Mouse (Mus musculus): ENCODE data around the gene Epha4. TPM values are rescaled to one million over a fixed set of nuclear protein-coding genes. Genes with fewer than 3 reads are reported as not detected.

Gene Epha4
- polyA plus RNA-seq, 1 experiment = 0.22 TPM

DNA sequence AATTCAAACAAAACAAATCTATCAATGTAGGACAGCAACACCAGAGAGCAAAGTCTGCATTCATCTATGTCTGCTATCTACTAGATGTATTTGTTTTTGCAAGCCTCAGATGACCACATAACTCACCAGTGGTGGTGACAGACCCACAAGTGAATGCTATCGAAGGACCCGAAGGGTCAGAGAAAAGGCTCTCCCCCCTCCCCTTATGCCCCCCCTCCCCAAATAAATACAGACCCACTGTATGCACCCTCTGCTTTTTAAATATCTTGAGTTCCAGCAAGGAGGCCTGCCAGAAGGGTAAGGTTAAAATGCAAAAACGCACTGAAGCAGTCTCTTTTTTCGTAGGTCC is 2.9 kb downstream of the Epha4 start:
- peaks cover 20% of the 10 kb centered on the region for H3K4me1 ChIP-seq (ENCODE audit: control insufficient read depth, insufficient read depth, low read length)
- H3K27me3 ChIP-seq (ENCODE audit: control insufficient read depth, insufficient read depth, low read length) = no peaks in the 10 kb centered on the region
- no peaks in the 10 kb centered on the region for H3K36me3 ChIP-seq (ENCODE audit: control insufficient read depth, insufficient read depth, low read length)
- no peak for TF ChIP-seq POLR2A (IDR thresholded peaks at IDR 0.05; ENCODE audit: control insufficient read depth, low read depth, low read length)
- no peak for TF ChIP-seq CTCF (IDR thresholded peaks at IDR 0.05; ENCODE audit: control insufficient read depth, insufficient read depth, insufficient replicate concordance, low read depth, low read length)
- no peak overlapping the region for H3K4me3 ChIP-seq (ENCODE audit: control insufficient read depth, low read depth, low read length)
- no peak overlapping the region for H3K27ac ChIP-seq (ENCODE audit: control insufficient read depth, insufficient read depth, low read depth, low read length)

DNA sequence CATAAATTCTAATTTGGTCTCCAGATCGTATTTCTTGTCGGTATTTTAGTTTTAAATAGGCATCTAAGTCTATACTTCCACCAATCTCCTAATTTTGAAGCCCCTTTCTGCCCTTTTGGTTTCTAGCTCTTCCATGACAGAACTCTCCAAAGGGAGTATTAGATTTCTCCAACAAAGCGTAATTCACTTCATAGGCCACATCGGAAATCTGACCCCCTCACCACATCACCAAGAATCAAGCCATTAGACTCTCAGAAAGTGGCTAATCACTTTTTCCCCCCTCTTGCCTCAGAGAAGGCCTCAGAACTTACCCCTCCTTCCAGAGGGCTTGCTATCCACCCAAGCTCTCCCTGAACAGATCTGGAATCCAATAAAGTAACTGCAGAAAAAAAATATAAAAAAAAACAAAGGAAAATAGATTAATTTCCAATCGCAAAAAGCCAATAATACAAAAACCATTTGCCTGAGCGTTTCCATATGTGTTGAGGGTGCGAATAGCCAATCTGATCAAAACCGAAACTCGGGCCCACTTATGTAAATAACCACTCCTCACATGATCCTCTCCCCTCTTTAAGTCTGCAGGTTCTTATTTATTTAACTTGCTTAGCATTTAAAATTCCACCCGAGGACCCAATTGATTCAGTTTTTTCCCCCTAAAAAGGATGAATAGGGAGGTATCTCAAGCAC is 3.4 kb downstream of the Epha4 start:
- Histone ChIP-seq H3K27me3 (ENCODE audit: control insufficient read depth, insufficient read depth, low read length) (no peaks in the 10 kb centered on the region), H3K27ac (ENCODE audit: control insufficient read depth, insufficient read depth, low read depth, low read length) (no peak overlapping the region), H3K36me3 (ENCODE audit: control insufficient read depth, insufficient read depth, low read length) (no peaks in the 10 kb centered on the region), H3K4me3 (ENCODE audit: control insufficient read depth, low read depth, low read length) (no peak overlapping the region), H3K4me1 (ENCODE audit: control insufficient read depth, insufficient read depth, low read length) (peaks cover 22% of the 10 kb centered on the region)
- no peak for TF ChIP-seq POLR2A (IDR thresholded peaks at IDR 0.05; ENCODE audit: control insufficient read depth, low read depth, low read length)
- no peak for TF ChIP-seq CTCF (IDR thresholded peaks at IDR 0.05; ENCODE audit: control insufficient read depth, insufficient read depth, insufficient replicate concordance, low read depth, low read length)

DNA sequence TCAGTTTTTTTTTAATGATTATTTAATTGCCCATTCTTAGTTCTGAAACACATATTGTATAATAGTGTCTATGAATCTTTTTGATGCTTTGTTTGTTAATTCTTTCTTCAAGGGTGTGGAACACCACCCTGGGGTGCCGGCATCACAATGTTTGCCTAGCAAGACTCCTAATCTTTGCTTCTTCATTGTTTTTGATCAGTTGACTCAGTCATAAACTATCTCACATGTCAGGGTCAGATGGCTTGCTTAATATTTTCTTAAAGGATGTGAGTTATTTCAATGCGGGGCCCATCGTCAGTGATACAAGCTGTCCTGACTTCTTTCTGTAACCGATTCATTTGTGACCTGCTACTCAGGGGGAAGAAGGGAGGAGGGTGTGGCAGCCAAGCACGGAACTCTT is 4.3 kb downstream of the Epha4 start:
- Histone ChIP-seq H3K27me3 (ENCODE audit: control insufficient read depth, insufficient read depth, low read length) (no peaks in the 10 kb centered on the region), H3K36me3 (ENCODE audit: control insufficient read depth, insufficient read depth, low read length) (no peaks in the 10 kb centered on the region), H3K4me3 (ENCODE audit: control insufficient read depth, low read depth, low read length) (no peak overlapping the region), H3K4me1 (ENCODE audit: control insufficient read depth, insufficient read depth, low read length) (peaks cover 22% of the 10 kb centered on the region), H3K27ac (ENCODE audit: control insufficient read depth, insufficient read depth, low read depth, low read length) (no peak overlapping the region)
- no peak for TF ChIP-seq POLR2A (IDR thresholded peaks at IDR 0.05; ENCODE audit: control insufficient read depth, low read depth, low read length)
- no peak for TF ChIP-seq CTCF (IDR thresholded peaks at IDR 0.05; ENCODE audit: control insufficient read depth, insufficient read depth, insufficient replicate concordance, low read depth, low read length)

DNA sequence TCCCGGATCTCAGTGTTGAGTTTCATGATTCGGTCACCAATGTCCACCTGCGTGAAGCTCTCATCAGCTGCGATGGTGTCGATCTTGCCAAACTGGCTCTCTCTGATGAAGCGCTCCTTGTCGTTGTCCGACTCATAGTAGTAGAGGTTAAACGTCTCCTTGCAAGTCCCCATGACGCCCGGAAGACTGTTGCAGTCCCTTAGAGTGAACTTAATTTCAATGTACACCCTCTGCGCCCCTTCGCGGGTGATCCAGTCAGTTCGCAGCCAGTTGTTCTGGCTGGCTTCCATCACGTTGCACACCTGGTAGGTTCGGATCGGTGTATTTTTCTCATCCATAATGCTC is 8.1 kb downstream of the Epha4 start:
- Histone ChIP-seq H3K27me3 (ENCODE audit: control insufficient read depth, insufficient read depth, low read length) (no peaks in the 10 kb centered on the region), H3K27ac (ENCODE audit: control insufficient read depth, insufficient read depth, low read depth, low read length) (no peak overlapping the region), H3K36me3 (ENCODE audit: control insufficient read depth, insufficient read depth, low read length) (no peaks in the 10 kb centered on the region), H3K4me1 (ENCODE audit: control insufficient read depth, insufficient read depth, low read length) (peaks cover 5% of the 10 kb centered on the region; the same call in 1 of the 2 replicates), H3K4me3 (ENCODE audit: control insufficient read depth, low read depth, low read length) (no peak overlapping the region; the same call in 1 of the 2 replicates)
- TF ChIP-seq CTCF (IDR thresholded peaks at IDR 0.05; ENCODE audit: control insufficient read depth, insufficient read depth, insufficient replicate concordance, low read depth, low read length) (no peak), POLR2A (IDR thresholded peaks at IDR 0.05; ENCODE audit: control insufficient read depth, low read depth, low read length) (no peak)

DNA sequence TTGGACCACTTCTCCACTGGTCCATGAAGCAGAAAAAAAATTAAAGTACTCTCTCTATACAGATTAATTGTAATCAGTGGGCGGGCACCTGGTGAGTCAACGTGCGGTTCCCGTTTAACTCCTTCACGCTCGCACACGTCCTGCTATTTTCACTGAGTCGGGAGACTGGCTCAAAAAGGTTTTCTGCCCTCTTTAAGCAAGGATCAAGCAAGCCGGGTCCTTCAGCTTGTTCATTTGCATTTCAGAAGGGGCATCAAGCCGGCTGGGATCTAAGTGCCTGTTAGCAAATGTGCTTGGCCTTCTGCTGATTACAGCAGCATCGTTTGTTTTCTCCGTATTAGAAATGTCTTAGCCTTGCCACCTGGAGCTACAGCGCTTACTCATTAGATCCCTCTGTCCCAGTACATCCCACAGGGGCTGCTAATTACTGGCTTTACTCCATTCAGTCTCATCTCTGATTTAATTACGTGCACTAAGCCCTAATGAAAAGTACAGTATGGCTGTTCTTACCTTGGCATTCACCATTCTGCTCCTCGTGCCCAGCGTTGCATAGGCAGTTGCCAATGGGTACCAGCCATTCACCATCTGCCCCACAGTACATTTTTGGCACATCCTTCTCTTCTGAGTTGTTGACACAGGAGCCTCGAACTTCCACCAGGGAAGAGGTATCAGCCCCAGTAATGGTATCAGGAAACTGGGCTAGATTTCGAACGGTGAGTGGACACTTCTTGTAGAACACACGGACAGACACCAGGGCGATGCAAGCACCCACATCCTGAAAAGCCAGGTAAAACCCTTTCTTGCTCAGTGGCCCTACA is 8.6 kb downstream of the Epha4 start:
- TF ChIP-seq CTCF (IDR thresholded peaks at IDR 0.05; ENCODE audit: control insufficient read depth, insufficient read depth, insufficient replicate concordance, low read depth, low read length) = no peak
- no peak for TF ChIP-seq POLR2A (IDR thresholded peaks at IDR 0.05; ENCODE audit: control insufficient read depth, low read depth, low read length)
- no peaks in the 10 kb centered on the region for H3K36me3 ChIP-seq (ENCODE audit: control insufficient read depth, insufficient read depth, low read length)

DNA sequence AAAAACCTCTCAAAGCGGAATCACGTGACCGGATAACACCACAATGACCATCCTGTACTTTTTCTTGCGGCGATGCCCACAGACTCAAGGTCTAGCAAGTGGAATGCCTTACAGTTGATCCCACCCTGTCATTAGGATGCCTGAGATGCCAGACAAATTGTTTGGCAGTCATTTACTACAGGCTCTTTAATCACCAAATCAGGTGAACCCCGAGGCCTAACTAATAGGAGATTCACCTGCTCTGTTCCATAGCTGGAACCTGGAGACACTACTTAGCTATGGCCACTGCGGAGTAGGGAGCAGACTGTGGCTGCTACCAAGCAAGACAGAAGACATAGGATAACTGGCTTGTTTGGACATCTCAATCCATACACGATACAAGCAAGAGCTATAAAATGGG is 9.6 kb downstream of the Epha4 start:
- Histone ChIP-seq H3K36me3 (ENCODE audit: control insufficient read depth, insufficient read depth, low read length) (no peaks in the 10 kb centered on the region), H3K4me1 (ENCODE audit: control insufficient read depth, insufficient read depth, low read length) (peaks cover 5% of the 10 kb centered on the region; the same call in 1 of the 2 replicates), H3K27ac (ENCODE audit: control insufficient read depth, insufficient read depth, low read depth, low read length) (no peak overlapping the region), H3K4me3 (ENCODE audit: control insufficient read depth, low read depth, low read length) (no peak overlapping the region), H3K27me3 (ENCODE audit: control insufficient read depth, insufficient read depth, low read length) (no peaks in the 10 kb centered on the region)
- TF ChIP-seq POLR2A (IDR thresholded peaks at IDR 0.05; ENCODE audit: control insufficient read depth, low read depth, low read length) (no peak), CTCF (IDR thresholded peaks at IDR 0.05; ENCODE audit: control insufficient read depth, insufficient read depth, insufficient replicate concordance, low read depth, low read length) (no peak)

More for the DNA sequence above, 8.6 kb downstream of the Epha4 start:
- Histone ChIP-seq H3K27ac (ENCODE audit: control insufficient read depth, insufficient read depth, low read depth, low read length) (no peak overlapping the region), H3K4me3 (ENCODE audit: control insufficient read depth, low read depth, low read length) (no peak overlapping the region; the same call in 1 of the 2 replicates), H3K4me1 (ENCODE audit: control insufficient read depth, insufficient read depth, low read length) (peaks cover 5% of the 10 kb centered on the region; the same call in 1 of the 2 replicates), H3K27me3 (ENCODE audit: control insufficient read depth, insufficient read depth, low read length) (no peaks in the 10 kb centered on the region)

DNA sequence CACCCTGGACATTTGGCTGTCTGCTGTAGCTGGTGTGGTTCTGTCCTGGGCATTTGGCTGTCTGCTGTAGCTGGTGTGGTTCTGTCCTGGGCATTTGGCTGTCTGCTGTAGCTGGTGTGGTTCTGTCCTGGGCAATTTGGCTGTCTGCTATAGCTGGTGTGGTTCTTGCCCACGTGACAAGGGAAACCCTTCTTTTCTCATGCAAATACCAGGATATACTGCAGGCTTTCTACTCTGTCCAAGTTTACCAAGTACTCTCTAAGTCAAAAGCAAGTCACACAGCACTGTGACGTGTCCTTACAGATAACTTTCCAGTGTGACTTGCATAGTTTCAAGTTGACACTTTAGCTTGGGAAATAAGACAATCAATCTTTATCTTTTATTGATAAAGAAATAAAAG is 10.1 kb downstream of the Epha4 start:
- H3K36me3 ChIP-seq (ENCODE audit: control insufficient read depth, insufficient read depth, low read length) = no peaks in the 10 kb centered on the region
- H3K4me3 ChIP-seq (ENCODE audit: control insufficient read depth, low read depth, low read length) = no peak overlapping the region
- no peak for TF ChIP-seq POLR2A (IDR thresholded peaks at IDR 0.05; ENCODE audit: control insufficient read depth, low read depth, low read length)
- TF ChIP-seq CTCF (IDR thresholded peaks at IDR 0.05; ENCODE audit: control insufficient read depth, insufficient read depth, insufficient replicate concordance, low read depth, low read length) = no peak
- no peak overlapping the region for H3K27ac ChIP-seq (ENCODE audit: control insufficient read depth, insufficient read depth, low read depth, low read length)
- no peaks in the 10 kb centered on the region for H3K27me3 ChIP-seq (ENCODE audit: control insufficient read depth, insufficient read depth, low read length)
- H3K4me1 ChIP-seq (ENCODE audit: control insufficient read depth, insufficient read depth, low read length) = peaks cover 5% of the 10 kb centered on the region; the same call in 1 of the 2 replicates
